Mouse (Mus musculus): Measurements from ENCODE around the gene Nes. TPM values are rescaled to one million over a fixed set of nuclear protein-coding genes. Genes with fewer than 3 reads are reported as not detected.

Nes gene
- polyA plus RNA-seq, 1 experiment from 2014 or later: 1.4 TPM

DNA sequence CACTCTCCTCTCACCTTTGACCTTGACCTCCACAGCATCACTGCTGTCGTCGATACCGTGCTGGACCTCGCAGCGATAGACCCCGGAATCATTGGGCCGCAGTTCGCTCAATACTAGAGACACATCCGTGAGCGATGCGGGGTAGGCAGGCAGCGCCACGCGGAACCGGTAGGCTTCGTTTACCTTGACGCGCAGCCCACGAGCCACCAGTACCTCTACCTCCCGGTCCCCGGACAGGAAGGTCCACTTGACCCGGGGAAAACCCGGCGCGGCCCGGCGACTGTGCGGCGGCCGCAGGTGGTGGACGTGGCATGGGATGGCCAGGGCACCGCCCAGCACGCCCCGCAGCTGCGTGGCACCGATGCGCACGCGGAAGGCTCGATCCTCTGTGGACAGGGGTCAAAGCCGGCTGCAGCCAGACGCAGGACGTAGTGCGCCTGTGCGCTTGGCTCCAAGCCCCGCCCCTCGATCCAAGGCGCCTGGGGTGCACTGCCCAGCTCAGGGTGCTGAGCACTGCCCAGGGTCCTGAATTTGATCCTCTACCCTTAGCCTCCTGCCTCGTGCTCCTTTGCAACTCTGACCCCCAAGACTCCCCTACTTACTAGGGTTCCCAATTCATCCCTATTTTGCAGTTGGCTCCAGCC is 26.2 kb downstream of the Nes start:
- no peaks in the 10 kb centered on the region for H3K36me3 ChIP-seq (ENCODE audit: control insufficient read depth, insufficient read depth)
- H3K4me3 ChIP-seq (ENCODE audit: low read depth, low read length): peak overlapping the region; percentile 8; the same call in 1 of the 2 replicates
- no peak overlapping the region for H3K27ac ChIP-seq (ENCODE audit: low read length)
- H3K4me2 ChIP-seq (ENCODE audit: low read depth, low read length): 0 out of 2 replicates have a peak overlapping the region, but pooled peaks have one; percentile 5
- no peak overlapping the region for H3K9ac ChIP-seq (ENCODE audit: low read depth, low read length)
- peaks cover 84% of the 10 kb centered on the region for H3K27me3 ChIP-seq (ENCODE audit: control insufficient read depth, insufficient read depth, low read depth, low read length)
- H3K9me3 ChIP-seq (replicated peaks; ENCODE audit: control insufficient read depth, low read length): no peaks in the 10 kb centered on the region
- ATAC-seq (ENCODE audit: low read depth): no peak
- no peaks in the 10 kb centered on the region; the same call in 1 of the 2 replicates for H3K4me1 ChIP-seq (ENCODE audit: control insufficient read depth, low read depth, low read length)
- WGBS (ENCODE audit: insufficient replicate concordance): 1% methylated on average over 49 of the region's 49 CpGs

DNA sequence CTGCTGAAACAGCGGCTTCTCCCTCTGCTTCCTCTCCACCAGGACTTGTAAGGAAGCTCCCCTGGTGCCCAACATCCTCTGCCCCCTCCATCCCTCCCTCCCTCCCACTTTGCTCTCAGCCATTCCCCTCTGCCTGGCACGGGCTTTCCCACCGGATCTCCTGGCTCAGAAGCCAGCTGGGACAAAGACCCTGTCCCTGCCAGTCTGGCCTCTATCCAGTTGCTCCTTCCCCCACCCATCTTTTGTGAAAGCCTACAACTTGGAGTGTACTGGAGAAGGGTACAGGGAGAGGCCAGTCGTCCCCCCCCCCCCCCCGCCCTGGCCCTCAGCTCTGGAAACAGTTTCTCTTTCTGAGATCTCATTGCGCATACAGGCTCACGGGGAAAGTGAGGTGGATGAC is 27.9 kb downstream of the Nes start:
- Histone ChIP-seq H3K9me3 (replicated peaks; ENCODE audit: control insufficient read depth, low read length) (no peaks in the 10 kb centered on the region), H3K36me3 (ENCODE audit: control insufficient read depth, insufficient read depth) (no peaks in the 10 kb centered on the region), H3K4me3 (ENCODE audit: low read depth, low read length) (no peak overlapping the region), H3K4me2 (ENCODE audit: low read depth, low read length) (no peak overlapping the region), H3K27ac (ENCODE audit: low read length) (no peak overlapping the region), H3K4me1 (ENCODE audit: control insufficient read depth, low read depth, low read length) (no peaks in the 10 kb centered on the region; the same call in 1 of the 2 replicates), H3K9ac (ENCODE audit: low read depth, low read length) (no peak overlapping the region), H3K27me3 (ENCODE audit: control insufficient read depth, insufficient read depth, low read depth, low read length) (peaks cover 96% of the 10 kb centered on the region)
- ATAC-seq (ENCODE audit: low read depth): no peak
- 4% methylated on average over 6 of the region's 7 CpGs for WGBS (ENCODE audit: insufficient replicate concordance)

DNA sequence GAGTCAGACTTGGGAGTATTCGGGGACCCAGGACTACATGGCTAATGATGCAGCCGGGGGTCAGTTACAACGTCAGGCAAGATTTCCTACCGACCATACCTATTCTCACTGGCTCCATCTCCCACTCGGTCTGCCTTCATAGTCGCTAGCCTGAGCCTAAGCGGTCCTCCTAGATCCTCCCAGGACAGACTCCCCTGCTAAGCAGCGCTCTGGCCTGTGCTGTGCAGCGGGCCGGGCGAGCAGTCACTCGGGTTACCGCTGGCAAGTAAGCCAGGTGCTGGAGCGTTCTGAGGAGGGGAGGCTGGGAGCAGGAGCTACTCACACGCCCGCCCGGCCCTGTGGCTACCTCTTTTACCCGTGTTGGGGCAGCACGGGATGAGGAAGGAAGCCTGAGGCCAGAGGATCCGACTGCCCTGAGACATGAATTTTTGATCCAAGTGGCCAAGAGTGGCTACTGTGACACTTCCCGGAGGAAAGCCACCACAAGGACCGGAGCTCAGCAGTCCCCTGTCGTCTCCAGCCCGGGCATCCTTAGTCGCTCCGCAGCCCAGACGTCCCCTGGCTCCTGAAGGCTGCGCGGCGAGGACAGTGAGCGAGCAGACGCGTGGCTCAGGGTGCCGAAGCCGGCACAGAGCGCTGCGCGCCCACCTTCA is 28.5 kb downstream of the Nes start:
- no peak overlapping the region for H3K4me2 ChIP-seq (ENCODE audit: low read depth, low read length)
- peaks cover 93% of the 10 kb centered on the region for H3K27me3 ChIP-seq (ENCODE audit: control insufficient read depth, insufficient read depth, low read depth, low read length)
- no peak for ATAC-seq (ENCODE audit: low read depth)
- no peak overlapping the region for H3K4me3 ChIP-seq (ENCODE audit: low read depth, low read length)
- no peaks in the 10 kb centered on the region for H3K9me3 ChIP-seq (replicated peaks; ENCODE audit: control insufficient read depth, low read length)
- no peaks in the 10 kb centered on the region; the same call in 1 of the 2 replicates for H3K4me1 ChIP-seq (ENCODE audit: control insufficient read depth, low read depth, low read length)
- no peaks in the 10 kb centered on the region for H3K36me3 ChIP-seq (ENCODE audit: control insufficient read depth, insufficient read depth)
- no peak overlapping the region for H3K27ac ChIP-seq (ENCODE audit: low read length)
- H3K9ac ChIP-seq (ENCODE audit: low read depth, low read length): no peak overlapping the region
- 1% methylated on average over 38 of the region's 38 CpGs for WGBS (ENCODE audit: insufficient replicate concordance)

DNA sequence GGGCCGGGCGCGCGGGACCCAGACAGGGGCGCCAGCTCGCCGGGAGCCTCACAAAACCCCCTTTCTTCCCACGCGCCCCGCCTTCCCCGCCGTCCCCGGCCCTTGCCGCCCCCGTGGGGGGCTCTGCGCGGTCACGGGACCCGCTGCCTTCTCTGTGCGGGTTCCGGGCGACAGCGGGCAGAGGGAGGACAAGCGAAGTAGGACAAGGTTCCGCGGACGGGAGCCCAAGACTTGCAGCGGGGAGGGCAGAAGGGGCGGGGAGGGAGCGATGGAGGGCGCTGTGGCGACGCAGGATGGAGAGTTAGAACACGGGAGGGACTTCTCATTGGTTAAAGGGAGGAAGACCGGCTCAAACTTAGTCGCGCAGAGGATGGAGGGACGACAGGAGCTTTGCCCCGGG is 29.3 kb downstream of the Nes start, which contains the start of gene Bcan:
Gene Bcan (minus strand): TSS at position 50 of the 400 bp plus-strand sequence.
- Histone ChIP-seq H3K9me3 (replicated peaks; ENCODE audit: control insufficient read depth, low read length) (no peaks in the 10 kb centered on the region), H3K9ac (ENCODE audit: low read depth, low read length) (no peak within 1 kb of the TSS), H3K27me3 (ENCODE audit: control insufficient read depth, insufficient read depth, low read depth, low read length) (peaks cover 85% of the 10 kb centered on the region), H3K27ac (ENCODE audit: low read length) (no peak within 1 kb of the TSS), H3K4me2 (ENCODE audit: low read depth, low read length) (no peak within 1 kb of the TSS), H3K4me1 (ENCODE audit: control insufficient read depth, low read depth, low read length) (no peaks in the 10 kb centered on the region; the same call in 1 of the 2 replicates), H3K4me3 (ENCODE audit: low read depth, low read length) (0 out of 2 replicates have a peak within 1 kb of the TSS, but pooled peaks have one; percentile 5), H3K36me3 (ENCODE audit: control insufficient read depth, insufficient read depth) (no peaks in the 10 kb centered on the region)
- WGBS (ENCODE audit: insufficient replicate concordance): 2% methylated on average over 33 of the region's 39 CpGs
- ATAC-seq (ENCODE audit: low read depth): no peak

DNA sequence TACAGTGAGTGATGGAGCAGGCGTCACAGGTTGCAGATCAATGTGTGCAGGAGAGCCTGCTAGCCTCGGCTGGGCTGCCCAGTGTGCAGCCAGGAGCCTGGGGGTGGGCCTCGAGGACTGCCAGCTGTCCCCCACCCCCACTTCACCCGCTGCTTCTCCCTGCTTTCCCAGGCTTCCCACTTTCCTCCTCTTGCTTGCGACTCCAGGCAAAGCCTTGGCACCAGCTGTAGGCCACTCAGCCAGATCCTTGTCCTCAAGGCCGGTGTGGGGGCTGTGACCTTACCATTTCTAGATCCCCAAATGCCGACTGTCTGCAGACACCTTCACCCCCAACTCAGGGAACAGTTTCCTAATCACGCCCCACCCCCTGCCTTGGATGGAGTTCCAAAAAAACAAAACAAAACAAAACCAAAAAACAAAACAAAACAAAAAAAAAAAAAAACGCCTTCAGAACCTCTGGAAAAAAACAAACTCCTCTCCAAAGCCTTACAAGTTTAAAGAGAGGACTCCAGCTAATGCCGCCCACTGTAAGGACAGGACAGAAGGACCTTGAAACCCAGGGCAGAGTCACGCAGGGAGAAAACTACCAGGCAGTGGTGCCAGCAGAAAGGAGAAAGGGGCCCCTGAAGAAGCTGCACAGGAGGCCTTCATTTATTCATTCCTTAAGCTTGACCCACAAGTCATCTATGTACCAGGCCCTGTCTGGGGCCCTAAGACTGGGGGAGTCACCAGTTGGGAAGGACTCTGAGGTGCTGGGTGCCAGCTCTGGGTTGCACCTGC is 30.1 kb downstream of the Nes start:
- Histone ChIP-seq H3K27ac (ENCODE audit: low read length) (no peak overlapping the region), H3K27me3 (ENCODE audit: control insufficient read depth, insufficient read depth, low read depth, low read length) (peaks cover 77% of the 10 kb centered on the region), H3K4me3 (ENCODE audit: low read depth, low read length) (no peak overlapping the region), H3K9me3 (replicated peaks; ENCODE audit: control insufficient read depth, low read length) (no peaks in the 10 kb centered on the region), H3K4me2 (ENCODE audit: low read depth, low read length) (no peak overlapping the region), H3K4me1 (ENCODE audit: control insufficient read depth, low read depth, low read length) (no peaks in the 10 kb centered on the region; the same call in 1 of the 2 replicates), H3K9ac (ENCODE audit: low read depth, low read length) (no peak overlapping the region), H3K36me3 (ENCODE audit: control insufficient read depth, insufficient read depth) (no peaks in the 10 kb centered on the region)
- no peak for ATAC-seq (ENCODE audit: low read depth)
- WGBS (ENCODE audit: insufficient replicate concordance): 15% methylated on average over 11 of the region's 11 CpGs

DNA sequence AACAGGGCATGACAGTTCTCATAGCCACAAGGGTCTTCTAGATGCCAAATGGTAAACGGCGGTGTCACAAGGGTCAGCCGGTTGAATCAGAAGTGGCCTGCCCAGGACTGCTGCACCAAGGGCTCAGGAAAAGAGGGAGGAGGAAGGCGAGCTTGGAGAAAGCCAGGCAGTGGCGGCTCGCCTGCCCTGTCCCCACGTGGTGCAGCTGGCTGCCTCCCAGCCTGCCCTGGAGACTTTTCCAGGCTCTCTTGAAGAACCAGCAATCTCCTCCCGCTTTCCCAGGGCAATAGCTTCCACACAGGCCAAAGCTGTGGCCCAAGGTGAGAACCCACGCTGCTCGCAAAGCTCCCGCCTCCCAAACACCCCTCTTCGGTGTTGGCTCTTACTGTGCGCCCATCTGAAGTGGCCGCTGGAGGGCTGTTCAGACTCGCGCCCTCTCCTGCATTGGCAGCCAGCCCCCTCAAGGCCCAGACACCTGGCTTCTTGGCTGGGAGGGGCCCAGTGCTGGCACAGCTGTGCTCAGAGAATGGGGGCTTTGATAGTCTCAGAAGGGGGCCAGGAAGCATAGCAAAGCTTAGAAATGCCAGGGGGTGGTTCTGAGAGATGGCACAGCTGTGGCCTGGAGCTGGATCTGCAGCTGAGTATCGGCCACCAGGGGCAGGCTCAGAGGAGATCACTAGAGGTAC is 31.6 kb downstream of the Nes start:
- Histone ChIP-seq H3K27ac (ENCODE audit: low read length) (no peak overlapping the region), H3K4me1 (ENCODE audit: control insufficient read depth, low read depth, low read length) (no peaks in the 10 kb centered on the region), H3K9me3 (replicated peaks; ENCODE audit: control insufficient read depth, low read length) (no peaks in the 10 kb centered on the region), H3K27me3 (ENCODE audit: control insufficient read depth, insufficient read depth, low read depth, low read length) (peaks cover 62% of the 10 kb centered on the region), H3K36me3 (ENCODE audit: control insufficient read depth, insufficient read depth) (no peaks in the 10 kb centered on the region), H3K4me3 (ENCODE audit: low read depth, low read length) (no peak overlapping the region), H3K4me2 (ENCODE audit: low read depth, low read length) (no peak overlapping the region), H3K9ac (ENCODE audit: low read depth, low read length) (no peak overlapping the region)
- 3% methylated on average over 17 of the region's 17 CpGs for WGBS (ENCODE audit: insufficient replicate concordance)
- no peak for ATAC-seq (ENCODE audit: low read depth)

DNA sequence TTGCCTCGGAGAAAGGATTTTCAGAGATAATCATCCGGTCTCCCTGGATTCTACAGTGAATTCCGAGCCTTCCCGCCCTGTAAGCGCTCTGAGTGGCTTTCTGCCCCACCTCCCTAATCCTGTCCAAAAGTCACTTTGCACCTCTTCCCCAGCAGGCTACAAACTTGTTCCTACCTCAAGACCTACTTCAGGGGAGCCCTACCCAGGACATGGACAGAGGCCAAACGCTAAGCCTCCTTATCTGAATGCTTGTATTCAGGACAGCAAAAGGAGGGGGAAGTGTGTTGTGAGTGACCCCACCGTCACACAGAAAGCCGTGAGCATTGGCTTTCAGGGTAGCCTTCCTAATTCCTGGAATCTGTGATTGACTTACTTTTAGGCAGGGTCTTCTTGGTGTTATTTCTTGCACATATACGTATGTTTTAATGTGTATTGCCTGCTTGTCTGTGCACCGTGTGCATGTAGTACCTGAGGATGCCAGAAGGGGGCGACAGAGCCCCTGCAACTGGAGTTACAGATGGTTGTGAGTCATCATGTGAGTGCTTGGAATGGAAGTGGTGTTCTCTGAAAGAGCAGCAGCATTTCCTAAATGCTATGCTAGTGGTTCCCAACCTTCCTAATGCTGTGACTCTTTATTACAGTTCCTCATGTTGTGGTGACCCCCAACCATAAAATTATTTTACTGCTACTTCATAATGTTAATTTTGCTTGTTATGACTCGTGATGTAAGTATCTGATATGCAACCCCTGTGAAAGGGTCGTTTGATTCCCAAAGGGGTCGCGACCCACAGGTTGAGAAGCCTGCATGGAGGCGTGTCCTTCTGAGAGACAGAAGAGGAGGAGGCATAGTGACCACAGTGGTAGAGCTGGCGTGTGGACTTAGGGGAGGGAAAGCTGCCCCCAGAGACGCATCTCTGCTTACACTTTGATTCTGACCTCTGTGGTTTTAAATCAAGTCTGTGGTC is 35.2 kb downstream of the Nes start:
- WGBS (ENCODE audit: insufficient replicate concordance): 61% methylated on average over 18 of the region's 18 CpGs
- peaks cover 26% of the 10 kb centered on the region for H3K27me3 ChIP-seq (ENCODE audit: control insufficient read depth, insufficient read depth, low read depth, low read length)
- no peak overlapping the region for H3K27ac ChIP-seq (ENCODE audit: low read length)
- H3K9me3 ChIP-seq (replicated peaks; ENCODE audit: control insufficient read depth, low read length): no peaks in the 10 kb centered on the region
- no peak overlapping the region for H3K4me3 ChIP-seq (ENCODE audit: low read depth, low read length)
- no peaks in the 10 kb centered on the region for H3K4me1 ChIP-seq (ENCODE audit: control insufficient read depth, low read depth, low read length)
- no peaks in the 10 kb centered on the region for H3K36me3 ChIP-seq (ENCODE audit: control insufficient read depth, insufficient read depth)
- H3K4me2 ChIP-seq (ENCODE audit: low read depth, low read length): no peak overlapping the region
- no peak overlapping the region for H3K9ac ChIP-seq (ENCODE audit: low read depth, low read length)
- ATAC-seq (ENCODE audit: low read depth): no peak

Data from liver, embryonic 16.5 days (tissue).